Mouse (Mus musculus) hindbrain, embryonic 12.5 days (tissue): ENCODE data around the gene Hint3. TPM values are rescaled to one million over a fixed set of nuclear protein-coding genes. Genes with fewer than 3 reads are reported as not detected.

Source experiments
- ATAC-seq: fragments of 200-750 bp; cut with Nextera tagmentation; 2 replicates; pipeline ENCODE4 v1.8.0; 2017; ENCODE audit warnings: moderate TSS enrichment; ENCODE audit not compliant: low FRiP score
- H3K27ac ChIP-seq: fragments of 300-500 bp; sonication (generic); 2 replicates; pipeline ENCODE4 v1.5.1; 2016; ENCODE audit warnings: mild to moderate bottlenecking
- H3K27me3 ChIP-seq: fragments of 300-500 bp; sonication (generic); 2 replicates; pipeline ENCODE4 v1.6.1; 2016; ENCODE audit warnings: mild to moderate bottlenecking
- H3K36me3 ChIP-seq: fragments of 300-500 bp; sonication (generic); 2 replicates; pipeline ENCODE4 v1.6.1; 2016; ENCODE audit warnings: mild to moderate bottlenecking
- H3K4me1 ChIP-seq: fragments of 300-500 bp; sonication (generic); 2 replicates; pipeline ENCODE4 v1.6.1; 2016
- H3K4me2 ChIP-seq: fragments of 300-500 bp; sonication (generic); replicated peaks from 2 replicates; pipeline ENCODE4 v1.6.1; 2016; ENCODE audit warnings: mild to moderate bottlenecking
- H3K4me3 ChIP-seq: fragments of 300-500 bp; sonication (generic); 2 replicates; pipeline ENCODE4 v1.5.1; 2016; ENCODE audit warnings: mild to moderate bottlenecking
- H3K9ac ChIP-seq: fragments of 300-500 bp; sonication (generic); 2 replicates; pipeline ENCODE4 v1.6.1; 2016; ENCODE audit warnings: mild to moderate bottlenecking, moderate library complexity
- H3K9me3 ChIP-seq: fragments of 300-500 bp; sonication (generic); replicated peaks from 2 replicates; pipeline ENCODE4 v1.6.1; 2016; ENCODE audit warnings: mild to moderate bottlenecking
- WGBS: fragments of 180-500 bp; shearing (Covaris S2); methylation state at CpG from one replicate; pipeline ENCODE4 v1.1.7; 2016; 5-methylcytosine and 5-hydroxymethylcytosine counted together
- polyA plus RNA-seq: library from polyadenylated mRNA; unstranded; fragments of >200 nt; fragmentation: Nextera tagmentation; extraction: Ambion mirVana; gene quantifications from 2 replicates; pipeline ENCODE4 v1.2.1, GENCODE M21; 2016

Hint3 gene
- polyA plus RNA-seq, 1 experiment from 2014 or later = 22.6 TPM

DNA sequence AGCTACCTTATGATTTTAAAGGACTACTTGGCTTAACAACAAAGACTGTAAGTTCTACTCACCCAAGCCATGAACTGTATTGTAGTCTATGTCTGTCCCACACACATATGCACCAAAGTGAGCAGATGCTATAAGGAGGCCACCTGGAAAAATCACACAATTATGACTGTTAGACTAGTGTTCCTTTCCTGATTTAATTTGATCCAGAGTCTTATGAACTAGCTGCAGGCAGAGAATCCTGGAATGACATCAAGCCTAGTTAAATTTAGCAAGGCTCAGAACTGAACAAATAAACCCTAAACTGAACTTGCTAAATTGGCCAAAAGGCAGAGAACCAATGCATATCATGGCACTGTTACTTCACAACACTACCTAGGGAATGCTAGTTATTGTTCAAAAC lies 63.1 kb downstream of the Hint3 start:
- no peak overlapping the region for H3K4me2 ChIP-seq
- H3K4me3 ChIP-seq = no peak overlapping the region
- no peak for ATAC-seq
- H3K27me3 ChIP-seq = no peaks in the 10 kb centered on the region
- no peak overlapping the region for H3K27ac ChIP-seq
- no peaks in the 10 kb centered on the region for H3K9me3 ChIP-seq
- H3K4me1 ChIP-seq = no peaks in the 10 kb centered on the region
- peaks cover 9% of the 10 kb centered on the region for H3K36me3 ChIP-seq
- H3K9ac ChIP-seq = no peak overlapping the region

DNA sequence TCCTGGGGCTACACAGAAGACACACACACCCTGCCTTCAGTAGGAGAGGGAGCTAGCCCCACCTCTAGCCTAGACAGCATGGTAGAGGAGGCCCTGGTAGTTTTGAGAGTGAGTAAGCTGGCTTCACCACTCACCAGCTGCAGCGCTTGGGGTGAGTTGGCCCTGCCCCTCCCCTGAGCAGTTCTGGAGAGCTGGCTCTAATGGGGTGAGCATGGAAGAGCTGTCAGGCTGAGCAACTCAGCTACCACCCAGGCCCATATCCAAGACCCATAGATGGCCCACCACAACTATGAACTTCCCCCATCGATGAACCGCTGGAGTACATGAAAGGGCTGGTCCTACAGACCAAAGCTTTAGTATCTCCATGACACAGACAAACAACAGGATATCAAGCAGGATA lies 64.8 kb downstream of the Hint3 start:
- Histone ChIP-seq H3K9ac (no peak overlapping the region), H3K4me3 (no peak overlapping the region), H3K4me2 (no peak overlapping the region), H3K9me3 (no peaks in the 10 kb centered on the region), H3K4me1 (no peaks in the 10 kb centered on the region), H3K27me3 (no peaks in the 10 kb centered on the region), H3K36me3 (peaks cover 20% of the 10 kb centered on the region), H3K27ac (no peak overlapping the region)
- WGBS = 90% methylated on average over 3 of the region's 3 CpGs
- no peak for ATAC-seq

Other genes starting within 250 kb of the Hint3 start
- gene Trmt11, start 28.9 kb downstream of the Hint3 start, polyA plus RNA-seq = 26.4 and 29.3 TPM in 2 replicates
- gene Ncoa7, start 173.7 kb upstream of the Hint3 start, polyA plus RNA-seq = 8.6 and 11.3 TPM in 2 replicates
- gene Hey2, start 213.2 kb upstream of the Hint3 start, polyA plus RNA-seq = 6.7 and 8.1 TPM in 2 replicates